17 mouse cellular contexts compared by ENCODE assay signal in genomic region chr7:128567561-128568244, GRCm38 (mm10). TPM values are rescaled to one million over a fixed set of nuclear protein-coding genes. Genes with fewer than 3 reads are reported as not detected.
DNase-seq lines count a peak whose midpoint lies in the region; ATAC-seq lines count a peak whose summit lies in the region.
"Had no signal": no experiment of that assay in that cellular context is flagged by ENCODE, and none has a peak within 500 bp of the region (broad histone marks: within the 10 kb centered on the region; RNA-seq: fewer than 3 reads in every experiment).

No protein-coding gene starts in this region.

- no peak for DNase-seq in cerebellum, postnatal 4 days (ENCODE audit: low spot score in 2 of 2)
- DNase-seq in cerebellum, adult 11 months = peak; percentile 69
- DNase-seq in cerebellum, adult 9-10 months = peak; percentile 89
- peak; percentile 73 to 74 for DNase-seq in cerebellum, postnatal 36 days
- no peak for DNase-seq in spleen, adult 12 weeks (ENCODE audit: low spot score)
- DNase-seq: adrenal gland, adult 2 months; gastrocnemius, postnatal 14 days; heart, adult 11 months; kidney, postnatal 14 days; layer of hippocampus, adult 9-11 months; lung, embryonic 14.5 days; lung, postnatal 14 days had no signal

- ATAC-seq in cerebellum, adult (ENCODE audit: insufficient number of reproducible peaks, low FRiP score, low TSS enrichment) = peak; percentile 96; the same call in 1 of the 2 replicates
- ATAC-seq in megakaryocyte-erythroid progenitor cell, adult 5-6 weeks (replicated peaks; ENCODE audit: low FRiP score, low TSS enrichment, poor library complexity, severe bottlenecking) = no peak
- ATAC-seq: activated CD4-positive, CD25-positive, alpha-beta regulatory T cell, adult 4 months; forebrain, embryonic 13.5 days; intestine, embryonic 16.5 days had no signal

RNA-seq across cellular contexts. Expression of gene Inpp5f, which starts 43.4 kb away (rescaled TPM):
- total RNA-seq in megakaryocyte-erythroid progenitor cell, adult 5-6 weeks (2014; fragmentation: Nextera tagmentation) = 8.8 and 11.5 TPM in 2 replicates
- 4.6 and 9.4 TPM in 2 replicates for total RNA-seq in megakaryocyte-erythroid progenitor cell, adult 5-6 weeks (2017)

RNA-seq across cellular contexts. Expression of gene Bag3, which starts 44.3 kb away (rescaled TPM):
- 11.0 and 12.7 TPM in 2 replicates for total RNA-seq in megakaryocyte-erythroid progenitor cell, adult 5-6 weeks (2014; fragmentation: Nextera tagmentation)
- 6.5 and 14.2 TPM in 2 replicates for total RNA-seq in megakaryocyte-erythroid progenitor cell, adult 5-6 weeks (2017)

Comparison
In these comparisons a context has a peak if more than half of its experiments do, and no peak if none do; other contexts are left out.
1. DNase-seq: peak in cerebellum, adult 11 months (single experiment), cerebellum, adult 9-10 months (single experiment) and cerebellum, postnatal 36 days (2 of 2); none in cerebellum, postnatal 4 days (0 of 2) and spleen, adult 12 weeks (single experiment).